Mouse (Mus musculus) kidney, postnatal 0 days (tissue): ENCODE results near the gene Dnm2. TPM values are rescaled to one million over a fixed set of nuclear protein-coding genes. Genes with fewer than 3 reads are reported as not detected.
"Not testable (repeated sequence)": the region's sequence is repeated elsewhere in the genome, so short reads cannot be mapped to it uniquely, and the experiment has no call there.

ENCODE experiments used
- ATAC-seq: fragments of 200-750 bp; cut with Nextera tagmentation; replicated peaks from 2 replicates; pipeline ENCODE4 v1.8.0; 2017; ENCODE audit warnings: low read depth, moderate number of reproducible peaks, moderate TSS enrichment, moderate library complexity; ENCODE audit not compliant: low FRiP score
- DNase-seq: peaks from one replicate; pipeline ENCODE4 v3.0.0-alpha.2; 2016; ENCODE audit warnings: low spot score
- H3K27ac ChIP-seq: fragments of 300-500 bp; sonication (generic); 2 replicates; pipeline ENCODE4 v1.5.1; 2014; ENCODE audit warnings: mild to moderate bottlenecking
- H3K27me3 ChIP-seq: fragments of 300-500 bp; sonication (generic); 2 replicates; pipeline ENCODE4 v1.6.1; 2014; ENCODE audit warnings: low read length, mixed read lengths; ENCODE audit not compliant: insufficient read depth
- H3K36me3 ChIP-seq: fragments of 300-500 bp; sonication (generic); 2 replicates; pipeline ENCODE4 v1.6.1; 2014; ENCODE audit warnings: low read length, mixed read lengths; ENCODE audit not compliant: insufficient read depth
- H3K4me1 ChIP-seq: fragments of 300-500 bp; sonication (generic); replicated peaks from 2 replicates; pipeline ENCODE4 v1.6.1; 2014; ENCODE audit warnings: antibody characterized with exemption, low read length, mixed read lengths; ENCODE audit not compliant: insufficient read depth
- H3K4me2 ChIP-seq: fragments of 300-500 bp; sonication (generic); 2 replicates; pipeline ENCODE4 v1.6.1; 2014; ENCODE audit warnings: mild to moderate bottlenecking, low read length, moderate library complexity, mixed read lengths
- H3K4me3 ChIP-seq: fragments of 300-500 bp; sonication (generic); replicated peaks from 2 replicates; pipeline ENCODE4 v1.5.1; 2014; ENCODE audit warnings: low read depth, low read length
- H3K9ac ChIP-seq: fragments of 300-500 bp; sonication (generic); 2 replicates; pipeline ENCODE4 v1.6.1; 2014; ENCODE audit warnings: low read depth, low read length
- H3K9me3 ChIP-seq: fragments of 300-500 bp; sonication (generic); replicated peaks from 2 replicates; pipeline ENCODE4 v1.6.1; 2016; ENCODE audit warnings: low read length, inconsistent platforms, mixed read lengths
- CTCF ChIP-seq: IDR thresholded peaks from 2 replicates; pipeline ENCODE4 v1.5.1; 2016; ENCODE audit warnings: antibody characterized with exemption, low read depth, mild to moderate bottlenecking, moderate library complexity
- WGBS: fragments of 180-500 bp; shearing (Covaris S2); extraction: QIAGEN DNeasy Blood & Tissue Kit; methylation state at CpG from one replicate; pipeline ENCODE4 v1.1.7; 2014; 5-methylcytosine and 5-hydroxymethylcytosine counted together
- polyA plus RNA-seq: library from polyadenylated mRNA; unstranded; fragments of >200 nt; fragmentation: Nextera tagmentation; extraction: Ambion mirVana; gene quantifications from 2 replicates; pipeline ENCODE4 v1.2.1, GENCODE M21; 2015

The Dnm2 gene
- polyA plus RNA-seq, 1 experiment from 2014 or later: 68.0 TPM

GRCm38 (mm10) chr9:21463766-21464564, 39.3 kb downstream of the Dnm2 start:
- WGBS: 89% methylated on average over 3 of the region's 3 CpGs

GRCm38 (mm10) chr9:21464565-21464928, 39.8 kb downstream of the Dnm2 start:
- 85% methylated on average over 7 of the region's 7 CpGs for WGBS

More at GRCm38 (mm10) chr9:21463766-21464564, 39.3 kb downstream of the Dnm2 start:
- Histone ChIP-seq H3K4me1 (peaks cover 8% of the 10 kb centered on the region; the same call in 1 of the 2 replicates), H3K27ac (peak overlapping the region; percentile 76), H3K9me3 (no peaks in the 10 kb centered on the region), H3K4me2 (no peak overlapping the region), H3K4me3 (no peak overlapping the region), H3K36me3 (peaks cover 26% of the 10 kb centered on the region), H3K27me3 (no peaks in the 10 kb centered on the region), H3K9ac (no peak overlapping the region)
- no peak for ATAC-seq
- TF ChIP-seq CTCF: no peak
- no peak for DNase-seq

GRCm38 (mm10) chr9:21469032-21470024, 44.6 kb downstream of the Dnm2 start:
- Histone ChIP-seq H3K4me3 (no peak overlapping the region), H3K9ac (no peak overlapping the region), H3K4me2 (no peak overlapping the region), H3K4me1 (no peaks in the 10 kb centered on the region), H3K9me3 (no peaks in the 10 kb centered on the region), H3K27me3 (no peaks in the 10 kb centered on the region), H3K27ac (no peak overlapping the region), H3K36me3 (peaks cover 45% of the 10 kb centered on the region)
- peak; percentile 76 for TF ChIP-seq CTCF
- DNase-seq: no peak
- ATAC-seq: no peak
- WGBS: 87% methylated on average over 20 of the region's 20 CpGs

More at GRCm38 (mm10) chr9:21464565-21464928, 39.8 kb downstream of the Dnm2 start:
- not testable (repeated sequence) for H3K9ac ChIP-seq, H3K4me3 ChIP-seq, H3K27ac ChIP-seq, DNase-seq, H3K27me3 ChIP-seq, H3K4me1 ChIP-seq, H3K9me3 ChIP-seq, ATAC-seq, H3K4me2 ChIP-seq
- peaks cover 23% of the 10 kb centered on the region for H3K36me3 ChIP-seq

- ATAC-seq (no peak), DNase-seq (no peak)
- no peak overlapping the region for H3K4me3 ChIP-seq
- H3K9me3 ChIP-seq: no peaks in the 10 kb centered on the region
- no peak overlapping the region for H3K4me2 ChIP-seq
- WGBS: 83% methylated on average over 4 of the region's 4 CpGs
- TF ChIP-seq CTCF: no peak
- no peak overlapping the region for H3K9ac ChIP-seq
- H3K27ac ChIP-seq: no peak overlapping the region
- no peaks in the 10 kb centered on the region for H3K4me1 ChIP-seq
- H3K27me3 ChIP-seq: no peaks in the 10 kb centered on the region
- H3K36me3 ChIP-seq: peaks cover 65% of the 10 kb centered on the region; the same call in 1 of the 2 replicates
Observed at GRCm38 (mm10) chr9:21472913-21473312, 48.2 kb downstream of the Dnm2 start.

GRCm38 (mm10) chr9:21477707-21478106, 53.0 kb downstream of the Dnm2 start:
- H3K36me3 ChIP-seq: peaks cover 66% of the 10 kb centered on the region
- H3K4me1 ChIP-seq: no peaks in the 10 kb centered on the region
- WGBS: 96% methylated on average over 6 of the region's 6 CpGs
- TF ChIP-seq CTCF: peak; percentile 37
- H3K9ac ChIP-seq: no peak overlapping the region
- DNase-seq (no peak), ATAC-seq (no peak)
- H3K27ac ChIP-seq: no peak overlapping the region
- H3K27me3 ChIP-seq: no peaks in the 10 kb centered on the region
- no peaks in the 10 kb centered on the region for H3K9me3 ChIP-seq
- H3K4me2 ChIP-seq: no peak overlapping the region
- H3K4me3 ChIP-seq: no peak overlapping the region

- no peak for TF ChIP-seq CTCF
- no peaks in the 10 kb centered on the region for H3K27me3 ChIP-seq
- no peak overlapping the region for H3K9ac ChIP-seq
- peaks cover 41% of the 10 kb centered on the region for H3K36me3 ChIP-seq
- H3K4me2 ChIP-seq: no peak overlapping the region
- DNase-seq (no peak), ATAC-seq (no peak)
- no peaks in the 10 kb centered on the region for H3K9me3 ChIP-seq
- 98% methylated on average over 4 of the region's 4 CpGs for WGBS
- H3K4me3 ChIP-seq: no peak overlapping the region
- no peaks in the 10 kb centered on the region for H3K4me1 ChIP-seq
- H3K27ac ChIP-seq: no peak overlapping the region
Observed at GRCm38 (mm10) chr9:21484065-21484464, 59.4 kb downstream of the Dnm2 start.

GRCm38 (mm10) chr9:21488246-21488645, 63.5 kb downstream of the Dnm2 start:
- H3K27ac ChIP-seq, H3K4me3 ChIP-seq, ATAC-seq, H3K9me3 ChIP-seq, DNase-seq, H3K4me2 ChIP-seq, H3K4me1 ChIP-seq, H3K27me3 ChIP-seq, H3K9ac ChIP-seq: not testable (repeated sequence)
- H3K36me3 ChIP-seq: peaks cover 39% of the 10 kb centered on the region
- 100% methylated on average over 1 of the region's 2 CpGs for WGBS
